Mouse (Mus musculus) kidney, postnatal 0 days (tissue): ENCODE measurements around the gene Fahd1. TPM values are rescaled to one million over a fixed set of nuclear protein-coding genes. Genes with fewer than 3 reads are reported as not detected.

ENCODE experiments used
- ATAC-seq: fragments of 200-750 bp; cut with Nextera tagmentation; replicated peaks from 2 replicates; pipeline ENCODE4 v1.8.0; 2017; ENCODE audit warnings: low read depth, moderate number of reproducible peaks, moderate TSS enrichment, moderate library complexity; ENCODE audit not compliant: low FRiP score
- DNase-seq: peaks from one replicate; pipeline ENCODE4 v3.0.0-alpha.2; 2016; ENCODE audit warnings: low spot score
- H3K27ac ChIP-seq: fragments of 300-500 bp; sonication (generic); 2 replicates; pipeline ENCODE4 v1.5.1; 2014; ENCODE audit warnings: mild to moderate bottlenecking
- H3K27me3 ChIP-seq: fragments of 300-500 bp; sonication (generic); 2 replicates; pipeline ENCODE4 v1.6.1; 2014; ENCODE audit warnings: low read length, mixed read lengths; ENCODE audit not compliant: insufficient read depth
- H3K36me3 ChIP-seq: fragments of 300-500 bp; sonication (generic); 2 replicates; pipeline ENCODE4 v1.6.1; 2014; ENCODE audit warnings: low read length, mixed read lengths; ENCODE audit not compliant: insufficient read depth
- H3K4me1 ChIP-seq: fragments of 300-500 bp; sonication (generic); replicated peaks from 2 replicates; pipeline ENCODE4 v1.6.1; 2014; ENCODE audit warnings: antibody characterized with exemption, low read length, mixed read lengths; ENCODE audit not compliant: insufficient read depth
- H3K4me2 ChIP-seq: fragments of 300-500 bp; sonication (generic); 2 replicates; pipeline ENCODE4 v1.6.1; 2014; ENCODE audit warnings: mild to moderate bottlenecking, low read length, moderate library complexity, mixed read lengths
- H3K4me3 ChIP-seq: fragments of 300-500 bp; sonication (generic); replicated peaks from 2 replicates; pipeline ENCODE4 v1.5.1; 2014; ENCODE audit warnings: low read depth, low read length
- H3K9ac ChIP-seq: fragments of 300-500 bp; sonication (generic); 2 replicates; pipeline ENCODE4 v1.6.1; 2014; ENCODE audit warnings: low read depth, low read length
- H3K9me3 ChIP-seq: fragments of 300-500 bp; sonication (generic); replicated peaks from 2 replicates; pipeline ENCODE4 v1.6.1; 2016; ENCODE audit warnings: low read length, inconsistent platforms, mixed read lengths
- CTCF ChIP-seq: IDR thresholded peaks from 2 replicates; pipeline ENCODE4 v1.5.1; 2016; ENCODE audit warnings: antibody characterized with exemption, low read depth, mild to moderate bottlenecking, moderate library complexity
- WGBS: fragments of 180-500 bp; shearing (Covaris S2); extraction: QIAGEN DNeasy Blood & Tissue Kit; methylation state at CpG from one replicate; pipeline ENCODE4 v1.1.7; 2014; 5-methylcytosine and 5-hydroxymethylcytosine counted together
- polyA plus RNA-seq: library from polyadenylated mRNA; unstranded; fragments of >200 nt; fragmentation: Nextera tagmentation; extraction: Ambion mirVana; gene quantifications from 2 replicates; pipeline ENCODE4 v1.2.1, GENCODE M21; 2015

Gene Fahd1
- polyA plus RNA-seq, 1 experiment from 2014 or later: 88.0 TPM

DNA sequence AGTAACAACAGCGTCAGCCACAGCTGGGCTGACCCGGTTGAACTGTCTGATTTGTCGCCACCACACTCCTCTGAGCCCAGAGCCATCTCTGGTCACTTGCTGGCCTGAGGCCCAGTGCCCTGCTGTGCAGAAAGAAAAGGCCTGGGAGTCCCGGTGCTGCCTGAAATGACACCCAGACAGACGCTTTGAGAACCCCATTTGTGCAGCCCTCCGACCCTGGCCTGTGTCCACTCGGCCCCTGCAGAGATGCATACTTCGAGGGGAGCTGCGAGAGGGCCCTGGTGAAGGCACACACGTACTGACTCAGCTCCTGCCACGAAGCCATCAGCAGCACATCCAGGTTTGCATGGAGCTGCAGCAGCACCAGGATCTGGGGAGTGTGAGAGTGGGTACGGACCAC lies 42.6 kb upstream of the Fahd1 start:
- DNase-seq: no peak
- 93% methylated on average over 12 of the region's 12 CpGs for WGBS
- Histone ChIP-seq H3K4me2 (no peak overlapping the region), H3K27ac (no peak overlapping the region), H3K36me3 (peaks cover 30% of the 10 kb centered on the region), H3K9me3 (no peaks in the 10 kb centered on the region), H3K4me3 (no peak overlapping the region), H3K27me3 (no peaks in the 10 kb centered on the region), H3K9ac (no peak overlapping the region), H3K4me1 (peaks cover 6% of the 10 kb centered on the region; the same call in 1 of the 2 replicates)
- ATAC-seq: no peak
- TF ChIP-seq CTCF: no peak

- Histone ChIP-seq H3K9me3 (no peaks in the 10 kb centered on the region), H3K4me2 (no peak overlapping the region), H3K4me3 (no peak overlapping the region), H3K27ac (no peak overlapping the region), H3K27me3 (no peaks in the 10 kb centered on the region), H3K36me3 (peaks cover 30% of the 10 kb centered on the region), H3K4me1 (peaks cover 12% of the 10 kb centered on the region), H3K9ac (no peak overlapping the region)
- no peak for TF ChIP-seq CTCF
- 84% methylated on average over 13 of the region's 13 CpGs for WGBS
- DNase-seq (no peak), ATAC-seq (no peak)
Observed at GRCm38 (mm10) chr17:24891321-24891720, 41.2 kb upstream of the Fahd1 start.

DNA sequence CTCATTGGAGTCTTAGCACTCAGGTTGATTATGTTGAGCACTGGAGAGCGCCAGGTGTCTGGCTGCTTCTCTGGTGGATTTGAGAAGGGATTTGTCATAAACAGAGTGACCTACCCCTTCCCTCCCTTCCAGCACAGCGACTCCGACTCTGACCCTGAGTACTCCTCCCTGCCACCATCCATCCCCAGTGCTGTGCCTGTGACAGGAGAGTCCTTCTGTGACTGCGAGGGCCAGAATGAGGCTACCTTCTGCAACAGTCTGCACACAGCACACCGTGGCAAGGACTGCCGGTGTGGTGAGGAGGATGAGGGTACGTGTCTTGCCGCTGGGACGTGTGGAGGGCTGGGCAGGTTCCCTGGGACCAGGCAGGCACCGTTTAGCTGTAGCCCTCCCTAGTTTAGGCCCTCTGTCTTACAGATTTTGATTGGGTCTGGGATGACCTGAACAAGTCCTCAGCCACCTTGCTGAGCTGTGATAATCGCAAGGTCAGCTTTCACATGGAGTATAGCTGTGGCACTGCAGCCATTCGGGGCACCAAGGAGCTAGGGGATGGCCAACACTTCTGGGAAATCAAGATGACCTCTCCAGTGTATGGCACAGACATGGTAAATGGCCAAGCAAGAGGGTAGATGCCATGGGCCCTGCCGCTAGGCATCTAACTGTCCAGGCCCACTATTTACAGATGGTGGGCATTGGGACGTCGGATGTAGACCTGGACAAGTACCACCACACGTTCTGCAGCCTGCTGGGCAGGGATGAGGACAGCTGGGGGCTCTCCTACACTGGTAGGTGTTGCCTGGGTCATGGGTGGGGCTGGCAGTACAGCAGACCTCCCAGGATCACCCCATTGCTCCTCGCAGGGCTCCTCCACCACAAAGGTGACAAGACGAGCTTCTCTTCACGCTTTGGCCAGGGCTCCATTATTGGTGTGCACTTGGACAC lies 40.3 kb upstream of the Fahd1 start:
- DNase-seq: no peak
- peaks cover 30% of the 10 kb centered on the region for H3K36me3 ChIP-seq
- no peak for TF ChIP-seq CTCF

DNA sequence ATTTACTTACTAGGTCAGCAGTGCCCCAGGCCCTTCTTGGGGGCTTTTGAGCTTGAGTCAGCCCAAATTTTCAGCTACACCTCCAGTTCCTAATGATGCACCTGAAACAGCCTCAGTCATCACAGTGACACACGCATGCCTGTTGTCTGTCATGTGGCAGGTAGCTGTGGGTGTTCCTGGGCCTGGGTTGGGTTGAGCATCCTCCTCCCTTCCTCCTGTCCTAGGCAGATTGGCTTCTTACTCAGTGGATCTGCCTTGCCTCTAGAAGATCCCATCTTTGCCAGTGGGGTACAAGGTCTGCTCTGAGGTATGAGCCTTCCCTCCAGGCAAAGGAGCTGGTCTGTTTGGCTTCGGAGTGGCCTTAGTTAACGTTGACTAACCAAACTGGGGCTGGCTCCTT lies 38.7 kb upstream of the Fahd1 start:
- no peak overlapping the region for H3K27ac ChIP-seq
- peaks cover 35% of the 10 kb centered on the region for H3K36me3 ChIP-seq
- ATAC-seq (no peak), DNase-seq (no peak)
- no peaks in the 10 kb centered on the region for H3K27me3 ChIP-seq
- no peaks in the 10 kb centered on the region for H3K9me3 ChIP-seq
- no peak overlapping the region for H3K4me3 ChIP-seq
- H3K9ac ChIP-seq: no peak overlapping the region
- WGBS: 85% methylated on average over 3 of the region's 3 CpGs
- no peak overlapping the region for H3K4me2 ChIP-seq
- peaks cover 6% of the 10 kb centered on the region for H3K4me1 ChIP-seq
- no peak for TF ChIP-seq CTCF

More for the DNA sequence above, 40.3 kb upstream of the Fahd1 start:
- Histone ChIP-seq H3K9me3 (no peaks in the 10 kb centered on the region), H3K4me3 (no peak overlapping the region), H3K27ac (no peak overlapping the region), H3K4me1 (peaks cover 12% of the 10 kb centered on the region), H3K9ac (no peak overlapping the region), H3K27me3 (no peaks in the 10 kb centered on the region), H3K4me2 (no peak overlapping the region)
- no peak for ATAC-seq
- WGBS: 83% methylated on average over 18 of the region's 19 CpGs

DNA sequence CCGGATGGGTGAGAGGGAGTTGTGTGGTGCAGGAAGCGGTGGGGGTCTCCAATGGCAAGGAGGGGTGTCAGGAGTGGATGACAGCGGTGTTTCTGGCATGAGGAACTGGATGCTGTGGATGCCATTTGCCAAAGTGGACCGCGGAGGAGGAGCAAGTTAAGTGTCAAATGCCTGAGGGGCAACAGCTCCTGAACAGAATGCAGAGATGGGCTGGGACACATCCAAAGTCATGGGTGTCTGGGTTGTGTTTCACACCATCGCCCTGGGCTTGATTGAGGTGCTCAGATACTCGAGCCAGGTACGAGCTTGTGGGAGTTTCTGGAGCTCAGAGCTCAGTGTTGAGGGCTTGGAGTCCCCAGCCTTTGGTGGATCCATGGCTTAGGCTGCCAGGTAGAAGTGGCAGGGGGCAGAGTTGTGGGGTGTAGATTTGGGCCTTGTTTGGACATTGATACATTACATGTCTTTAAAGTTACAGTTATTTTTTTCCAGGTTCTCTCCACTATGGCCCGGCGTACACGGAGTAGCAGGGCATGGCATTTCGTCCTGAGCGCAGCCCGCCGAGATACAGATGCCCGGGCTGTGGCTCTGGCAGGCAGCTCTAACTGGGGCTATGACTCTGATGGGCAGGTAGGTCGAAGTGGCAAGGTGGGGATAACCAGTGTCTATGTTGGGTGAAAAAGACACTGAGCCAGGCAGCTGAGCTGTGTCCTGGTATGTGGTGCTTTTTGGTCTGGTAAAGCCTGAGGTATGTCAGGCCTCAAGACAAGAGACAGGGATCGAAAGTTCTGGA lies 37.3 kb upstream of the Fahd1 start:
- H3K4me3 ChIP-seq: peak overlapping the region; percentile 76
- no peaks in the 10 kb centered on the region for H3K27me3 ChIP-seq
- TF ChIP-seq CTCF: no peak
- H3K4me1 ChIP-seq: peaks cover 6% of the 10 kb centered on the region
- H3K9ac ChIP-seq: peak overlapping the region; percentile 77
- H3K9me3 ChIP-seq: no peaks in the 10 kb centered on the region
- ATAC-seq (no peak), DNase-seq (peak; percentile 13)
- WGBS: 56% methylated on average over 18 of the region's 18 CpGs
- peak overlapping the region; percentile 80 for H3K27ac ChIP-seq
- H3K4me2 ChIP-seq: peak overlapping the region; percentile 76
- H3K36me3 ChIP-seq: peaks cover 26% of the 10 kb centered on the region

- no peak for TF ChIP-seq CTCF
- H3K27me3 ChIP-seq: no peaks in the 10 kb centered on the region
- peak overlapping the region; percentile 76 for H3K4me2 ChIP-seq
- H3K27ac ChIP-seq: peak overlapping the region; percentile 80
- ATAC-seq (peak; percentile 23), DNase-seq (no peak)
- H3K36me3 ChIP-seq: peaks cover 23% of the 10 kb centered on the region
- H3K4me3 ChIP-seq: peak overlapping the region; percentile 76
- peaks cover 7% of the 10 kb centered on the region for H3K4me1 ChIP-seq
- WGBS: 1% methylated on average over 18 of the region's 18 CpGs
- peak overlapping the region; percentile 77 for H3K9ac ChIP-seq
- no peaks in the 10 kb centered on the region for H3K9me3 ChIP-seq
Observed at GRCm38 (mm10) chr17:24886932-24887271, 36.7 kb upstream of the Fahd1 start.
